Mouse (Mus musculus): Measurements from ENCODE around the gene Mcpt9. TPM values are rescaled to one million over a fixed set of nuclear protein-coding genes. Genes with fewer than 3 reads are reported as not detected.
"Not testable (repeated sequence)": the region's sequence is repeated elsewhere in the genome, so short reads cannot be mapped to it uniquely, and the experiment has no call there.

Gene Mcpt9
- polyA plus RNA-seq, 1 experiment from 2014 or later, result not detected

DNA sequence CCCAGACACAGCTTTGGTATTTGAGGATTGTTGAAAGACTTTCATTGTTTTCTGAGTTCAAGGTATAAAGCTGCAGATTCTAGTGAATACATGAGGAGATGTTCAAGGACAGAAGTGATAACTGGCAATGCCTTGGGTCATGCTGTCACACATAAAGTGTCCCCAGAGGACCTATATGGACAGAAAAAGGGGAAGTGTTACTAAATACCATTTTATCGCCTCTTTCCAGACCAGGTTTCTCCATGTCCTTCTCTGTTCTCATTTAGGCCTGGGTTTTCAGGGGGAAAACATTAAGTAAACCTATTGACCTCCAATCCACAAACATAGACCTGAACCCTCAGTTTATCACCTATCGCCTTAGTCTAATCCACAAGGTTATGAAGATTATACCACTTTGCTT is 16.4 kb downstream of the Mcpt9 start:
- Histone ChIP-seq H3K4me2 (no peak overlapping the region), H3K9me3 (ENCODE audit: control insufficient read depth, low read length) (no peaks in the 10 kb centered on the region), H3K4me3 (ENCODE audit: low read depth, low read length) (no peak overlapping the region), H3K9ac (ENCODE audit: low read depth, low read length) (no peak overlapping the region), H3K4me1 (replicated peaks; ENCODE audit: control insufficient read depth, insufficient read depth, low read length) (no peaks in the 10 kb centered on the region), H3K27ac (ENCODE audit: low read depth, low read length) (no peak overlapping the region), H3K27me3 (replicated peaks; ENCODE audit: control insufficient read depth, insufficient read depth, low read length) (no peaks in the 10 kb centered on the region), H3K36me3 (ENCODE audit: control insufficient read depth, insufficient read depth, low read length) (no peaks in the 10 kb centered on the region)
- WGBS, result 77% methylated on average over 2 of the region's 2 CpGs
- DNase-seq (ENCODE audit: low spot score) (no peak), ATAC-seq (replicated peaks; ENCODE audit: low FRiP score) (no peak)

DNA sequence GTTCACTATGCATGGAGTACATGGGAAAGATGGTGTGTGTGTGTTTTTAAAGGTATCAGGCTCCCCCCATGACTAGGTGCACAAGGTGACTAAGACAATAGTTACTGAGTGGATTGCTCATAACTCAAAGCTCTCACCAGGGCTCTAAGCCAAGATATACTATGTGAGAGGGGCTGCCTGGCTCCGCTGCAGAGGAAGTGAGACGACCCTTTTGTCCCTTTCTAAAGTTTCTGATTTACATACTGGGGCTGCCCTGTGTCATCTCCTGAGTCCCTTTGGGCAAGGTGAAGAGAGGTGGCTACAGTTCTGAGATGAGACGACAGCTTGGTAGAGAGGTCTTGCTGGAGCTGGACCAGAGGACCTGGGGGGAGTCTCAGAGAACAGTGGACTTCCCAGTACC is 17.1 kb downstream of the Mcpt9 start:
- Histone ChIP-seq H3K9ac (ENCODE audit: low read depth, low read length) (no peak overlapping the region), H3K36me3 (ENCODE audit: control insufficient read depth, insufficient read depth, low read length) (no peaks in the 10 kb centered on the region), H3K4me2 (no peak overlapping the region), H3K9me3 (ENCODE audit: control insufficient read depth, low read length) (no peaks in the 10 kb centered on the region), H3K27ac (ENCODE audit: low read depth, low read length) (no peak overlapping the region), H3K4me1 (replicated peaks; ENCODE audit: control insufficient read depth, insufficient read depth, low read length) (no peaks in the 10 kb centered on the region), H3K27me3 (replicated peaks; ENCODE audit: control insufficient read depth, insufficient read depth, low read length) (no peaks in the 10 kb centered on the region), H3K4me3 (ENCODE audit: low read depth, low read length) (no peak overlapping the region)
- ATAC-seq (replicated peaks; ENCODE audit: low FRiP score), result no peak
- 65% methylated on average over 3 of the region's 3 CpGs for WGBS
- DNase-seq (ENCODE audit: low spot score), result no peak

DNA sequence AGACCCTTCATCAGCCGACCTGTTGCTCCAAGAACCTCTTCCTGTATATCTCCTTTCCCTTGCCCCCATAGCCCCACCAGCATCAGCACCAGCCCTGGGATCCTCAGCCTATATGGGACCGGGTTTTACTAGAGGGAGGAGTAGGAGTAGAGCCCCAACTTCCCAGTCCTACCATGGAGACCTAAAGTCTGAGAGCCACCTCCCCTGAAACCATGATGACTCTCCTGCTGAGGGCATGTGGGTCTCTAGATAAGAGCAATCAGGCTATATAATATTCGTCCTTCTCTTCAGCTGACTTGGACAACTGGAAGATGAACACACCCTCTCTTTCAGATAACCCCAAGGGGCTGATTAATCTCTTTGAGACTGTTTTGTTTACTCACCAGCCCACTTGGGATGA is 42.8 kb downstream of the Mcpt9 start:
- H3K36me3 ChIP-seq (ENCODE audit: control insufficient read depth, insufficient read depth, low read length); H3K27ac ChIP-seq (ENCODE audit: low read depth, low read length); H3K27me3 ChIP-seq (replicated peaks; ENCODE audit: control insufficient read depth, insufficient read depth, low read length); DNase-seq (ENCODE audit: low spot score); H3K4me2 ChIP-seq; H3K9ac ChIP-seq (ENCODE audit: low read depth, low read length); H3K4me1 ChIP-seq (replicated peaks; ENCODE audit: control insufficient read depth, insufficient read depth, low read length); H3K9me3 ChIP-seq (ENCODE audit: control insufficient read depth, low read length); H3K4me3 ChIP-seq (ENCODE audit: low read depth, low read length): not testable (repeated sequence)
- WGBS, result 56% methylated on average over 1 of the region's 3 CpGs
- peak; percentile 80 for ATAC-seq (replicated peaks; ENCODE audit: low FRiP score)

Other genes with a start within 250 kb of the Mcpt9 start
- gene Adcy4, start 246.4 kb downstream of the Mcpt9 start, polyA plus RNA-seq (2014; fragmentation: Nextera tagmentation; extraction: Ambion mirVana), result 3.9 and 4.8 TPM in 2 replicates
- 51.6 and 52.1 TPM in 2 replicates for gene Ripk3, start 241.6 kb downstream of the Mcpt9 start, polyA plus RNA-seq (2014; fragmentation: Nextera tagmentation; extraction: Ambion mirVana)
- 15.1 and 15.3 TPM in 2 replicates for gene Nfatc4, start 207.4 kb downstream of the Mcpt9 start, polyA plus RNA-seq (2014; fragmentation: Nextera tagmentation; extraction: Ambion mirVana)
- gene Nynrin, start 176.5 kb downstream of the Mcpt9 start, polyA plus RNA-seq (2014; fragmentation: Nextera tagmentation; extraction: Ambion mirVana), result 12.0 and 12.2 TPM in 2 replicates
- 0.47 and 0.60 TPM in 2 replicates for gene Cbln3, start 146.1 kb downstream of the Mcpt9 start, polyA plus RNA-seq (2014; fragmentation: Nextera tagmentation; extraction: Ambion mirVana)
- gene Khnyn, start 145.5 kb downstream of the Mcpt9 start, polyA plus RNA-seq (2014; fragmentation: Nextera tagmentation; extraction: Ambion mirVana), result 12.6 and 14.6 TPM in 2 replicates
- gene Sdr39u1, start 130.2 kb downstream of the Mcpt9 start, polyA plus RNA-seq (2014; fragmentation: Nextera tagmentation; extraction: Ambion mirVana), result 24.3 and 30.5 TPM in 2 replicates
- gene Cma1, start 85.8 kb downstream of the Mcpt9 start, polyA plus RNA-seq (2014; fragmentation: Nextera tagmentation; extraction: Ambion mirVana), result not detected in 2 replicates
- not detected in 2 replicates for gene Cma2, start 79.5 kb downstream of the Mcpt9 start, polyA plus RNA-seq (2014; fragmentation: Nextera tagmentation; extraction: Ambion mirVana)
- not detected in 2 replicates for gene Mcpt1, start 12.5 kb downstream of the Mcpt9 start, polyA plus RNA-seq (2014; fragmentation: Nextera tagmentation; extraction: Ambion mirVana)
- not detected in 2 replicates for gene Mcpt2, start 11.5 kb upstream of the Mcpt9 start, polyA plus RNA-seq (2014; fragmentation: Nextera tagmentation; extraction: Ambion mirVana)
- gene Mcpt4, start 31.8 kb upstream of the Mcpt9 start, polyA plus RNA-seq (2014; fragmentation: Nextera tagmentation; extraction: Ambion mirVana), result not detected in 2 replicates
- not detected in 2 replicates for gene Mcpt8, start 54.8 kb upstream of the Mcpt9 start, polyA plus RNA-seq (2014; fragmentation: Nextera tagmentation; extraction: Ambion mirVana)
- 0.36 and 1.3 TPM in 2 replicates for gene Ctsg, start 72.1 kb upstream of the Mcpt9 start, polyA plus RNA-seq (2014; fragmentation: Nextera tagmentation; extraction: Ambion mirVana)
- gene Gzme, start 90.1 kb upstream of the Mcpt9 start, polyA plus RNA-seq (2014; fragmentation: Nextera tagmentation; extraction: Ambion mirVana), result not detected in 2 replicates
- not detected in 2 replicates for gene Gzmd, start 102.1 kb upstream of the Mcpt9 start, polyA plus RNA-seq (2014; fragmentation: Nextera tagmentation; extraction: Ambion mirVana)
- gene Gzmg, start 129.1 kb upstream of the Mcpt9 start, polyA plus RNA-seq (2014; fragmentation: Nextera tagmentation; extraction: Ambion mirVana), result not detected in 2 replicates
- gene Gzmn, start 144.1 kb upstream of the Mcpt9 start, polyA plus RNA-seq (2014; fragmentation: Nextera tagmentation; extraction: Ambion mirVana), result not detected in 2 replicates
- gene Gzmf, start 180.9 kb upstream of the Mcpt9 start, polyA plus RNA-seq (2014; fragmentation: Nextera tagmentation; extraction: Ambion mirVana), result not detected in 2 replicates
- not detected in 2 replicates for gene Gzmc, start 204.2 kb upstream of the Mcpt9 start, polyA plus RNA-seq (2014; fragmentation: Nextera tagmentation; extraction: Ambion mirVana)
- 0.15 and 0.17 TPM in 2 replicates for gene Gzmb, start 231.8 kb upstream of the Mcpt9 start, polyA plus RNA-seq (2014; fragmentation: Nextera tagmentation; extraction: Ambion mirVana)

Data from liver, embryonic 11.5 days (tissue).